Mouse (Mus musculus): ENCODE measurements at regions not wholly inside any gene's neighbourhood (a gene's known extent, or its start where the extent isn't known, plus 50 kb on each side); places are given as distances from the start of the nearest gene placed in this dataset.

- TF ChIP-seq POLR2A (IDR thresholded peaks at IDR 0.05; ENCODE audit: insufficient read depth, low read length) (no peak), CTCF (IDR thresholded peaks at IDR 0.05; ENCODE audit: low read depth, low read length) (no peak)
Measured at GRCm38 (mm10) chr1:51671691-51672090, 193.5 kb upstream of the Nabp1 start.

Measured in ES-Bruce4 (cell line).